Mouse (Mus musculus) embryo, embryonic 10.5 days (tissue): ENCODE measurements around the gene Olfr49.
A peak's percentile ranks its signal among the peaks of the same experiment; 100 is the strongest.
"Not testable (repeated sequence)": the region's sequence is repeated elsewhere in the genome, so short reads cannot be mapped to it uniquely, and the experiment has no call there.

Experiments used
- DNase-seq: peaks from one replicate; pipeline ENCODE4 v3.0.0-alpha.2; 2015; ENCODE audit warnings: low spot score

Olfr49 gene

GRCm38 (mm10) chr14:54231176-54231956 lies 53.4 kb downstream of the Olfr49 start:
- DNase-seq: no peak

- no peak for DNase-seq
Observed at GRCm38 (mm10) chr14:54230638-54231150, 54.0 kb downstream of the Olfr49 start.

- not testable (repeated sequence) for DNase-seq
Observed at GRCm38 (mm10) chr14:54229849-54230248, 54.9 kb downstream of the Olfr49 start.

GRCm38 (mm10) chr14:54228933-54229713 lies 55.6 kb downstream of the Olfr49 start:
- DNase-seq: peak; percentile 45

GRCm38 (mm10) chr14:54228501-54228900 lies 56.2 kb downstream of the Olfr49 start:
- no peak for DNase-seq
